Mouse (Mus musculus): Measurements from ENCODE around the gene Cep72.
"Not testable (repeated sequence)": the region's sequence is repeated elsewhere in the genome, so short reads cannot be mapped to it uniquely, and the experiment has no call there.

The Cep72 gene

DNA sequence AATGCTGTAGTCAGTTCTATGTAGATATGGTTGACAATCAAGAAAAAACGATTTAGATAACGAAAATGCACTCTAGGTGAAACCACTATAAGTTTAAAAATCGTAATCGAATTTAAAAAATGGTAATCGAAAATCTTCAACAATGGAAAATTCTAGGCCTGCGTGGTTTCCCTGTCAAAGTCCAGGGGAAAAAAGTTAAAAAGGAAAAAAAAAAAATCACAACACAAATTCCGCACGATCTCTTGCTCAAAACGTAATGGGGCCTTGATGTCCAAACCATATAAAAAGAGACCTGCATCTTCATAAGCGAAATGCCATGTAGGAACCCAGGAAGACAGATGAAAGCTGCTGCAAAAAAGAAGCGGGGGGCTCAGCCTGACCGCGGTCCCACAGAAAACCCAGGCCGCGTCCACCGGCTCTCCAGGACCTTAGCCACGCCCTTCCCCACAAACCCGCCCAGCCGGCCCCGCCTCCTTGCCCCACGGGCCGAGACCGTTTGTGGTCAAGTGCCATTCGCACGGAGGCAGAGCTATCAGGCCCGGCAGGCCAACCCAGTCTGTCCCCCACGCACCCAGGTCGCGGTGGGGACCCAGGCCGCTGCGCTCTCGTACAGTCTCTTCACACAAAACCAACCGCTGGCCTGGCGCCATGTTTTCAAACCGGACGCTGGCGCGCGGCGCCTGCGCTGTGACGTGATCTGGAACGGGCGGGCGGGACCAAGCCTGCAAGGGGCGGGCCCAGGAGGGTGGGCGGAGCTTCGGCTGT is at the start of gene Cep72:
TSS of gene Cep72 (minus strand) at position 687 of the 765 bp plus-strand sequence.
- DNase-seq (ENCODE audit: low spot score in 2 of 2) = peak; percentile 86 to 94

- DNase-seq (ENCODE audit: low spot score in 2 of 2) = no peak
Measured at GRCm38 (mm10) chr13:74107410-74107809, 45.3 kb upstream of the Cep72 start.

DNA sequence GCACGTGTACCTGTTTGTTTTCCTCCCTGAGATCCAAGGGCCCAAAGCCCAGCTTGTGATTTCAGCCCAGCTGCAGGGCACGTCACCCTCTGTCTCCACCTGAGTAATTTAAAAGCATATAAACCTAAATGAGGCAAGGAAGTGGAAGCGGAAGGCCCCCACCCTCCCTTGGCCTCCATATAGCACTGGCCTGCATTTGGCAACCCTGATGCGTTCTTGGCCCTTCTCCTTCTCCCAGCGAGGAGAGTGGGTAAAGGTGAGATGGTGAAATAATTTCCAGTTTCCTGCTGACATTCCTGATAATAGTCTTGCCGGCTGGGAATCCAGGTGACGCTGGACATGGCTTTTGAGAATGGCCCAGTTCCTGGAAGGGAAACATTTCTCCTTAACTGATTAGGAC is 42.3 kb upstream of the Cep72 start:
- DNase-seq (ENCODE audit: low spot score in 2 of 2) = no peak

DNA sequence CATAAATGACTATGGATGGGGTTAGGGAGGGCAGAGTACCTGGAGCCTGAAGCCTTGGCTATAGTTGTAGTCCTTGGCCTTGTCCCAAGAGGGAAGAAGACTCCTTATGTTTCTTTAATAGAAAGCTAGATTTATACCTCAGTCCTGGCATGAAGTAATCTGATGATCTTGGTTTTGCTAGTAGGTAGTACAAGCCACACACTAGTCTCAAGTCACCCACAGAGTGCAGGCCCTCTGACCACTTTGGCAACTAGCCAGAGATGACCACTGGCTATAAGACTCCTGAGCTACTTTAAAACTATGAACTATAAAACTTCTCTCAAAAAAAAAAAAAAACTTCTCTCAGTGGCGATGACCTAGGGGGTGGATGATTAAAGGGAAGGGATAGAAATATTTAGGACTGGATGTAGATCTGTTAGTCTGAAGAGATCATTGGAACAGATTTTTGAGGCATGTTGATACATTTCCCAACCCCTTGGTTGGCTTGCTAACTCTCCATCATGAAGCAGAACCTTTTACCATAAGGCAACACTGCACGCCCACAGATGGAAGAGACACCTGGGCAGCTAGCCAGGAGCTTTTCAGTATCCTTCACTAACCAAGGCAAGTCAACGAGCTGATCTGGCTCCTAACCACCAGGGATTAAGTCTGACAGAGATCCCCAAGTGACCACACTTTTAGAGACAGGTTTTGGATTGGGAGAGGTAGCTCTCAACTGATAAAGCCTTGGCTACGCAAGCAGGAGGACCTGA is 40.9 kb upstream of the Cep72 start:
- DNase-seq (ENCODE audit: low spot score in 2 of 2) = no peak

GRCm38 (mm10) chr13:74102108-74102830 is 40.2 kb upstream of the Cep72 start:
- DNase-seq (ENCODE audit: low spot score in 2 of 2) = no peak

- DNase-seq (ENCODE audit: low spot score in 2 of 2) = no peak
Measured at GRCm38 (mm10) chr13:74098913-74099312, 36.8 kb upstream of the Cep72 start.

- DNase-seq (ENCODE audit: low spot score in 2 of 2) = peak; percentile 38 to 39
Measured at GRCm38 (mm10) chr13:74096715-74097363, 34.7 kb upstream of the Cep72 start.

DNA sequence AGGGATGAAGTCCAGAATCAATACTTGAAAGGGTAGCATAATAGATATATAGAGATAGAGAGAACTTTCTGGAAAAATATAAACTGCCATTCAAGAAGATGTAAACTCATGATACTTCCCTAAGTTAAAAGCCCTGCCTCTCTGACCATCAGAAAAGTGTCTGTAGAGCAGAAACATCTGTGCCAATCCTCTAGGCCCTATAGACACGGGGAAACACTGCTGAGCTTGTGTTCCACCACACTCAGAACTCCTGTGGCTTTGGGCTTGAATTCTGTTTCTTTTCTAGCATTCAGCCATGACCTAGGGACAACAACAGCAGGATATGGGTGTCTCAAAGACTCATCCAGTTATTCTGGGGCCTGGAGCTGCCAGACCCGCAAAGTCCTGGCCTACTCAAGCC is 33.8 kb upstream of the Cep72 start:
- DNase-seq (ENCODE audit: low spot score in 2 of 2) = no peak

- DNase-seq (ENCODE audit: low spot score in 2 of 2) = no peak
Measured at GRCm38 (mm10) chr13:74090265-74090664, 28.2 kb upstream of the Cep72 start.

- DNase-seq (ENCODE audit: low spot score in 2 of 2) = no peak
Measured at GRCm38 (mm10) chr13:74073369-74073768, 11.3 kb upstream of the Cep72 start.

DNA sequence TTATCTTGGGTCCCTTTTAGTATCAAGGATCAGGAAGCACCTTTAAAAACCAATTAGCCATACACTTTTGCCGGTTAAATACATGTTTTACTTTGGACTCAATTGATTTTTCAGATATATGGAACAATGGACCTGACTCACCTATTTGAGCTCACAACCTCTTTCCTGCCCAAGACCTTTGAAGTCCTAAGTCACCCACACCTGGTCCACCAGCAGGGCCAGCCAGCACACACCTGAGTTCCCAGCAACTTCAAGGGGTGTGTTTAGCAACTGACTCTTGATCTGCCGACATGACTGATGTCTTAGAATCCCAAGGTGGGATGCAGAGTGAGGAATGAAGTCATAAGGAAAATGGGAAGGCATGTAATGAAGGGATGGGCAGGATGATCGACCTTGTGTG is 9.6 kb upstream of the Cep72 start:
- DNase-seq (ENCODE audit: low spot score in 2 of 2) = no peak

GRCm38 (mm10) chr13:74071244-74071643 is 9.1 kb upstream of the Cep72 start:
- DNase-seq (ENCODE audit: low spot score in 2 of 2) = not testable (repeated sequence)

DNA sequence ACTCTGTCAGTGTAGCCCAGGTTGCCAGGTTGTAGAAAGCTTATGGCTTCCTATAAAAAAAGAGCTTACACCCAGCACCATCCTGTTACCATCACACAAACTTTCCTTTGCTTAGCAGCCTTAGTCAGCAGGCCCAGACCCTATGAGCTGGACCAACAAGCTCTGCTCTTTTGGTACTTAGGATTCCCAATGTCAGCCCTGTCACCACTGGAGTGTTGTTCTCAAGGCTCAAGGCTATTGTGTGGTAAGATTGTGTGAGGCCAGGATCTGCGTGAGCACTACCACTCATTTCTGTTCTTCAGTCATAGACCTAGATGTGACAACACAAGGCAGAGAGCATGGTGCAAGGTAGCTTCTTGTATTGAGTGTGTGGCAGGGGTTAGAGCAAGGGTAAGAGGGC is 4.5 kb upstream of the Cep72 start:
- DNase-seq (ENCODE audit: low spot score in 2 of 2) = no peak

- DNase-seq (ENCODE audit: low spot score in 2 of 2) = no peak
Measured at GRCm38 (mm10) chr13:74063340-74064050, 1.4 kb upstream of the Cep72 start.

- DNase-seq (ENCODE audit: low spot score in 2 of 2) = no peak
Measured at GRCm38 (mm10) chr13:74062378-74063128, 454 bp upstream of the Cep72 start.

DNA sequence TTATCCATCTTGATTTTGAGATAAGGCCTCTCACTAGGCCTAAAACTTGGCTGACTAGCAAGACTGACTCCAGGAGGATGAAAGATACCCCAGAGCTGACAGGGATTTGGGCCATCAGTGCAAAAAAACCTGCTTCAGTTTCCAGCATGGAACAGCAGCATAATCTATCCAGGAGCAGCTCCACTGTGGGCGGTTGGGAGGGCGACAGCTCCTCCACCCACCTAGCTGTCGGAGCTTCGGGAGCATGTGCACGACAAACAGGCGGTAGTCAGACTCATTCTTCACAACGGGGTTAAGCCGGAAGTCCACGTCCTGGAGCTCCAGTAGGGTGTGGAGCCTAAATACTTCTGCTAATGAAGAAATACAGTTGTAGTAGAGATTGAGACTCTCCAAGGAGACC is 4.0 kb downstream of the Cep72 start:
- no peak for DNase-seq (ENCODE audit: low spot score in 2 of 2)

GRCm38 (mm10) chr13:74056194-74056593 is 5.9 kb downstream of the Cep72 start:
- DNase-seq (ENCODE audit: low spot score in 2 of 2) = no peak

GRCm38 (mm10) chr13:74039926-74040325 is 22.2 kb downstream of the Cep72 start:
- no peak for DNase-seq (ENCODE audit: low spot score in 2 of 2)

DNA sequence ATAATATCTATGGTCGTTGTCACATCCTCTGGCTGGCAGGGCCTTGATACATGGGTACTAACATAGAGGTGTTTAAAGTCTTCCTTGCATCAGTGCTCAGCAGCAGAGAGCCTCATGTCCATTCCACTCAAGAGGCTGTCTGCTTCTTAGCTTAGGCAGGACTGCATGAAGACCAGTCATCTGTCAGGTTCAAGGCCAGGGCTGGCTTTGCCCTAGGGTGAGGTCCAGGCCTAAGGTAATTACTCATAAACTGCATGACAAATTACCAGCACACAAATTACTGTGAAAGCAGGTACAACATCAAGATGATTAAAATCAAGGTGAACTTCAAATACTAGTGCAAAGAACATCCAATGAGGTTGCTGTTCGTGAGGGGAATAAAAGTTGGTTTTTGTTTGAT is 26.3 kb downstream of the Cep72 start:
- DNase-seq (ENCODE audit: low spot score in 2 of 2) = no peak

DNA sequence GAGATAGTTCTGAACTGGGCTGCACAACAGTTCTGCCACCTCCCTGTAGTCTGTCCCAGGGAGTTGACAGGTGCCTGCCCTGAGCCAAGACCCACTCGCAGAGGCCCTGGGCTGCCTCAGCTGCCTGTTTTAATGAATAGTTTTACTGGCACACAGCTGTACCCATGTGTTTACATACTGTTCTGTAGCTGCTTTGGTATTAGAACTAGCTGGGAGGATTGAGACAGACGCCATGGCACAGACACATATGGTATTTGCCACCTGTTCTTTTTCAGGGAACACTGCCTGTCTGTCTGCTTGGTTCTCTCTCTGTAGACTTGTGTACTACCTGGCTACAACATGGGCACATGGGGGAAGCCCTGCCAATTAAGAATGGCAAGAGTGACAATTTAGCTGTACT is 27.3 kb downstream of the Cep72 start:
- no peak for DNase-seq (ENCODE audit: low spot score in 2 of 2)

DNA sequence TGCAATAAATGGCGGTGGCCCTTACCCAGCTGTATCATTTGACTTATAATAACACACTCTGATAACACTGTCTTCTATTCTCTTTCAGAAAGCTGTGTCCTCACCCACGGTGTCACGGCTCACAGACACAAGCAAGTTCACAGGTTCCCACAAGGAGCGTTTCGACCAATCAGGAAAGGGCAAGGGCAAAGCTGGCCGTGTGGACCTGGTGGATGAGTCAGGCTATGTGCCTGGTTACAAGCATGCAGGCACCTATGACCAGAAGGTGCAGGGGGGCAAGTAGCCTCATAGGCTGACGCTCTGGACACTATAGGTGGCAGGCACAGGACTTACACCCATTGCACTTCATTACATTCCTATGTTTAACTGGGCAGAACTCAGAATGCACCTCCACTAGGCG is 31.0 kb downstream of the Cep72 start:
- DNase-seq (ENCODE audit: low spot score in 2 of 2) = no peak
